Mouse (Mus musculus): ENCODE measurements around the gene Fgfr2. TPM values are rescaled to one million over a fixed set of nuclear protein-coding genes. Genes with fewer than 3 reads are reported as not detected.

Gene Fgfr2
- polyA plus RNA-seq, 1 experiment from 2014 or later = 47.9 TPM

DNA sequence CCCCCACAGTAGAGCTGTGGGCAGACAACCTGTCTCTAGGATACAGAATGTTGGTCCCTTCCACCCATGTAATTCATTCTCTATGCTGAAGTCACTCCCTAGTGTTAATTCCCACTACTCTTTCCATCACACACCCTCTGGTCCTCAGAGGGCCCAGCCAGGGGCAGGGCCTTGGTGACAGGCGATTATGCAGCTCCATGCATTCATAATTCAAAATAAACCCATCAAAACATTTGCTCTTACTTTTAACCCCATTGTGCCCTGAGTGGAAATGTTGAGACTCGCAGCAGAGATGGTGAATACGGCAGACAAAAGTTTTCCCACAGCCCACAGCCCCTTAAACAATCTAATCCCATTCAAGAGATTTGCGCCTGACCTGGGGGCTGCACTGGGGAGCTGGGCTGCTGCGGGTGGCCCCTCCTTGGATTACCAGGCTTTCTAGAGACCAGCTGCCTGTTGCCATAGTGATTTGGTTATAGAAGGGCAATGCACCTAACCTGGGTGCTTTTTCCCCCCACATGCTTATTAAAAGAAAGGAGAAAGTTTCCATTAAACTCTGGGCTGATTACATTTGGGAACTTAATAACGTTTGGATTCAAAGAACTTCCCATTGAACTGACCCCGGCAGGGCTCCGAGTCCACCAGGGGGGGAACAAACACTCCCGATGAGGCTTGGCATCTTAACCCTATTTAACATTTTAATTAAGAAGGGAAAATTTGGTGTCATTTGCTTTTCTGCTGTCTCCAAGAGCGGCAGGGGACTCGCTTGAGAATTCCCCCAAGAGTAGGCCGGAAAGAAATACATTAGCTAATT is 2755.7 kb downstream of the Fgfr2 start:
- H3K27ac ChIP-seq = no peak overlapping the region; the same call in 1 of the 2 replicates
- no peaks in the 10 kb centered on the region for H3K36me3 ChIP-seq (ENCODE audit: poor library complexity, severe bottlenecking)
- H3K4me2 ChIP-seq = no peak overlapping the region
- WGBS = 1% methylated on average over 12 of the region's 12 CpGs
- H3K9me3 ChIP-seq (replicated peaks) = peaks cover 14% of the 10 kb centered on the region
- ATAC-seq = peak; percentile 76; the same call in 1 of the 2 replicates
- no peak overlapping the region for H3K9ac ChIP-seq
- no peak overlapping the region for H3K4me3 ChIP-seq
- H3K27me3 ChIP-seq = peaks cover 54% of the 10 kb centered on the region
- H3K4me1 ChIP-seq = peaks cover 35% of the 10 kb centered on the region

DNA sequence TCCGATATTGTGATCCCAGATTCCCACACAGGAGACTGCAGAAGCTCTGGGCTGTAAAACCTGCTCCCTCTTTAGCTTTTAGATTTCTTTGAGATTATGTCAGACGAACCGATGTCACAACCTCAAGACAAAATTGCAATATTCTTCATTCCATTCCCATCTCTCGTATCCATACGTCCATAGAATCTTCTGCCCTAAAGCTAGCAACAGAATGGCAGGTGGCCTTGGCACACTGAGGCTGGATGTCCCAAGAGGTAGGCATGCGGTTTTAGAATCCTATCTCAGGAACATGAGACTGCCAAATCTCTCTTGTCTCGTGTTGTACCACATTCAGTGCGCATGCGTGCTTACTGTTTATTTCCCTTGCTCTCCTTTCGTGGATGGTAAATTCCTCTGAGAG is 2757.4 kb downstream of the Fgfr2 start:
- Histone ChIP-seq H3K9ac (no peak overlapping the region), H3K27me3 (peaks cover 40% of the 10 kb centered on the region), H3K27ac (no peak overlapping the region), H3K9me3 (replicated peaks) (peaks cover 11% of the 10 kb centered on the region; the same call in 1 of the 2 replicates), H3K4me3 (no peak overlapping the region), H3K36me3 (ENCODE audit: poor library complexity, severe bottlenecking) (no peaks in the 10 kb centered on the region), H3K4me1 (peaks cover 35% of the 10 kb centered on the region), H3K4me2 (no peak overlapping the region)
- no peak for ATAC-seq
- WGBS = 95% methylated on average over 10 of the region's 10 CpGs

DNA sequence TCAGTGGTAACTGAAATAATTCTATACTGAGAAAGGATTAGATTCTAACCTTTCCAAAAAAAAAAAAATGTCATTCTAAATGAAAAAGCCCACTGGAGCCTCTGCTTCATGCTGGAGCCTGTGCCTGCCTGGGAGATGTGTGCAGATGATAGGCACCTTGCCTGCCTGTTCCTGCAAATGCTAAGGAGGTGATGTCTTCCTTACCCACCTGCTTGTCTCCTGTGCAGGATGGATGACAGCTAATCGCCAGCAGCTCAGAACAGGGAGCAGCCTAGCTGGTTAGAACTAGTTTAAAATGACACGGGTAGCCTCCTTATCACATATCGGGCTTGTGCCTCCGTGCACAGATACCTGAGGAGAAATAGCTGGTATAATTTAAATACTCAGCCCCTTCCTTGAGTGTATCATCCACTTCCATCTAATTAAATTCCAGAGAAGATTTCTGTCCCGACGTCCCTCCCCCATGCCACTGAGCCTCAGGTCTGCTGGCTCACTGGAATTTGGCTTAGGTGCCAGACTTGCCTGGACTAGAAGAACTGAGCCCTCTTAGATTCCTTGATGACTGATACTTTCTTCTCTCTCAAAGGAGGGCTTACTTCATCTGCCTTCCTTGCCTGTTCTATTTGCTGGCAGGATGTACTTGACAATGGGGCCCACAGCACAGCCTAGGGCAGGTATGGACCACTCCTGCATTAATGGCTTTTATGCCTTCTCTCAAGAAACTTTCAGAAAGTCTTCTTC is 2782.6 kb downstream of the Fgfr2 start:
- Histone ChIP-seq H3K36me3 (ENCODE audit: poor library complexity, severe bottlenecking) (no peaks in the 10 kb centered on the region), H3K9me3 (replicated peaks) (no peaks in the 10 kb centered on the region), H3K4me2 (no peak overlapping the region), H3K9ac (no peak overlapping the region), H3K27me3 (no peaks in the 10 kb centered on the region), H3K27ac (no peak overlapping the region), H3K4me1 (0 out of 2 replicates have a peak, but pooled peaks cover 2% of the 10 kb centered on the region), H3K4me3 (no peak overlapping the region)
- 71% methylated on average over 6 of the region's 6 CpGs for WGBS
- no peak for ATAC-seq

DNA sequence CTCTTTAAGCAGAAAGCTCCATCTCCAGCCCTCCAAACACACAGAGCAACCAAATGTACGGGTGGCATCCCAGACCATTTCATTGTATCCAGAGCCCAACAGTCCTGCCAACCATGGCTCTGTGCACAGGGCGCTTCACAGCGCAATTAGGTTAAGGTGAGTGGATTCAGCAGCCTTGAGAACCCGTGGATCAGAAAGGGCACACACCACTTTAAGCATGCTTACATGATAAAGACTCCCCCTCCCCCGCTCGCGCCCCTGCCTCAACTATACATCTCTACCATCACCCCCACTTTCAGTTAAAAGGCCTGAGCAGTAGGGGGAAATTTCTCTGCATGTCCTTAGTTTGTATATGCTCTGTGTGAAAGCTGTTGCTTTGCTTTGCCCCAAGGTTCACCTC is 2785.5 kb downstream of the Fgfr2 start:
- Histone ChIP-seq H3K9me3 (replicated peaks) (no peaks in the 10 kb centered on the region), H3K4me3 (no peak overlapping the region), H3K27me3 (no peaks in the 10 kb centered on the region), H3K4me1 (peaks cover 8% of the 10 kb centered on the region; the same call in 1 of the 2 replicates), H3K9ac (no peak overlapping the region), H3K4me2 (no peak overlapping the region), H3K27ac (no peak overlapping the region), H3K36me3 (ENCODE audit: poor library complexity, severe bottlenecking) (no peaks in the 10 kb centered on the region)
- WGBS = 90% methylated on average over 7 of the region's 7 CpGs
- no peak for ATAC-seq

DNA sequence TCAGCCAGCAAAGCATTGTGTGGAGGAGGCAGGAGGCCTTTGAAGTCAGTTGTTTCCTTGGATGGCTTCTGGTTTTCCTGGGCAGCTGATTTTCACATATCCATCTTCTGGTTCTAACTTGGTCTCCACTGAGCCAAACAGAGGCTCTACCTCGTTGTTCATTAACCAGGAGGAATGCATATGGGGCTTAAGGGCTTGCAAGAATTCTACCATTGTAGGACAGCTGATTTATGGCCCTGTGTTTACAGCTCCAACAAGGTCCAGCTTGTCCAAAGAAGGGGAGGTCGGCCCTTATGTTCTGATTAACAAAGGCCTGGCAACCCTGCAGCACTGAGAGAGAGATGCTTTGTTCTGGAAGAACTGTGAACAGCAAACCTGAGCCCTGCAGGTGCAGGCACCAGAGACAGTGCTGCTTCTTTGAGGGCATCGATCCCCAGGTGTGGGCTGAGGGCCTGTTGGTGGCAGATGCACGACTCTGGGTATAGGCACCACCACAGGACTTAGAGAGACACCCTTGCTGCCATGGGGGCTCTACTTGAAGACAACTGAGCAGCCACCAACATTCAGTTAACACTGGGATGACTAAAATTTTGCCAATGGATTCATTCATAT is 2787.6 kb downstream of the Fgfr2 start:
- no peak overlapping the region for H3K4me3 ChIP-seq
- WGBS = 50% methylated on average over 4 of the region's 4 CpGs

DNA sequence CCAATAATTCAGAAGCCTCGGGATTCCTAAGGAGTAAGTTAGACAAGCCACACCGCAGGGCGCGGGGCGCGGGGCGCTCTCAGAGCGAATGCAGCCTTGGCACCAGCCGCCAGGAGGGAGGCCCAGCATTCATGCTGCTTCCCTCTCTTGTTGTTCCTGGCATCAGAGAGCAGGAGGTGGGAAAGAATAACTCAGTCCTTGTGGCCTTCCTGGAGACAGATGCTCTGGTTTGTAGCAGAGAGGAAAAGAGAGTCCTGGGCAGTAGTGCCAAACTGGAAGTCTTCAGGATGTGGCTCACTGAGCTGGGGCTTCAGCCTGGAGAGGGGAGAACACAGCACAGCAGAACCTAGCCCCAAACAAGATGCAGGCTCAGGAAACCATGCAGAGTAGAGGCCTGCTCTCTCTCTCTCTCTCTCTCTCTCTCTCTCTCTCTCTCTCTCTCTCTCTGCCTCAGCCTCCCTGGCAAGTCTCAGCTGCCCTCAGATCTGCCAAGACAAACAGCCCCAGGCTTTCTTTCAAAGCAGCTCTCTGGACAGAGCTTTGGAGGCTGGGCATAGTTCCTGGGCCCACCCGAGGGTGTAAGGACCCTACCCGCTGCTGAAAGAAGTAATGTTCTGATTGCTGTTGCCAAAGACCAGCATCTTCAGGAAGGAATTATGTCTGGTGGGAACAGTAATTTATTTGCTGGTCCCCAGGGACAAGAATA is 2790.5 kb downstream of the Fgfr2 start:
- H3K27me3 ChIP-seq = peaks cover 11% of the 10 kb centered on the region
- peak overlapping the region; percentile 19; the same call in 1 of the 2 replicates for H3K27ac ChIP-seq
- 63% methylated on average over 11 of the region's 11 CpGs for WGBS
- H3K4me1 ChIP-seq = peaks cover 25% of the 10 kb centered on the region
- no peaks in the 10 kb centered on the region for H3K9me3 ChIP-seq (replicated peaks)
- no peak overlapping the region for H3K4me2 ChIP-seq
- H3K4me3 ChIP-seq = no peak overlapping the region
- no peak overlapping the region for H3K9ac ChIP-seq
- H3K36me3 ChIP-seq (ENCODE audit: poor library complexity, severe bottlenecking) = no peaks in the 10 kb centered on the region
- ATAC-seq = peak; percentile 10; the same call in 1 of the 2 replicates

More for the DNA sequence above, 2787.6 kb downstream of the Fgfr2 start:
- peaks cover 14% of the 10 kb centered on the region; the same call in 1 of the 2 replicates for H3K4me1 ChIP-seq
- no peak for ATAC-seq
- H3K36me3 ChIP-seq (ENCODE audit: poor library complexity, severe bottlenecking) = no peaks in the 10 kb centered on the region
- H3K4me2 ChIP-seq = no peak overlapping the region
- H3K27ac ChIP-seq = no peak overlapping the region
- no peaks in the 10 kb centered on the region for H3K27me3 ChIP-seq
- H3K9me3 ChIP-seq (replicated peaks) = no peaks in the 10 kb centered on the region
- H3K9ac ChIP-seq = no peak overlapping the region

DNA sequence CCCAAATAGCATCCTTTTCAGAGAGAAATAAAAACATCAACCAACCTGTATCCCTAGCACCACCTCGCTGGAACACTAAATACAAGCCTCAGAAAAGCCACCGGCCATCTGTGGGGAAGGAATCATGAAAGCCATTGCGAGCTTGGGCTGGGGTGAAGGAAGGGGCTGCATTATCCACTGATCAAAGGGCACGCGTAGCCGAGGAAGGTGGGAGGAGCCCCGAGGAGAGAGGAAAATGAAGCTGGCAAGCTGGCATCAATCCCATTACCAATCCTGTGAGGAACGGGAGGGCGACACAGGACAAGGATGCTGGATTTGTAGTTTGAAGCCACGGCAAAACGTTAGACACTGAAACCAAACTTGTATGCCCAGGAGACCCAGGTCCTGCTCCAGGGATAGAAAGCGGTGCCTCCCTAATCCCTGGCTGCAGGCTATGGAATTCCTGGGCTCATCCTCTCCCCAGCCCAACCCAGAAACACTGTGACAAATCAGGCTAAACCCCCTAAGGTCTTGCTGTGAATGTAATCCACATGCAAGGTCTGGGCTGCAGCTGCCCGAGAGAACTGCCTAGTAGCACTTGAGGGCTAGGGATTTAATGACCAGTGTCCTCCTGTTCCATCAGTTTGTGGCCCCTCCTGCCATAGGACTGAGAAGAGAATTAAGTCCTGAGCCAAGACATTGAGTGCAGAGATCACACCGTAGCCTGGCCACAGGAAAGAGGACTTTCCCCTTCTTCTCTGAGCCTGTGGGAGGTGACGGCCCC is 2795.4 kb downstream of the Fgfr2 start:
- no peak for ATAC-seq
- 4% methylated on average over 15 of the region's 15 CpGs for WGBS
- Histone ChIP-seq H3K4me1 (peaks cover 25% of the 10 kb centered on the region), H3K4me2 (peak overlapping the region; percentile 51), H3K9me3 (replicated peaks) (no peaks in the 10 kb centered on the region), H3K9ac (peak overlapping the region; percentile 46), H3K27me3 (peaks cover 26% of the 10 kb centered on the region), H3K4me3 (no peak overlapping the region), H3K36me3 (ENCODE audit: poor library complexity, severe bottlenecking) (no peaks in the 10 kb centered on the region), H3K27ac (no peak overlapping the region)

DNA sequence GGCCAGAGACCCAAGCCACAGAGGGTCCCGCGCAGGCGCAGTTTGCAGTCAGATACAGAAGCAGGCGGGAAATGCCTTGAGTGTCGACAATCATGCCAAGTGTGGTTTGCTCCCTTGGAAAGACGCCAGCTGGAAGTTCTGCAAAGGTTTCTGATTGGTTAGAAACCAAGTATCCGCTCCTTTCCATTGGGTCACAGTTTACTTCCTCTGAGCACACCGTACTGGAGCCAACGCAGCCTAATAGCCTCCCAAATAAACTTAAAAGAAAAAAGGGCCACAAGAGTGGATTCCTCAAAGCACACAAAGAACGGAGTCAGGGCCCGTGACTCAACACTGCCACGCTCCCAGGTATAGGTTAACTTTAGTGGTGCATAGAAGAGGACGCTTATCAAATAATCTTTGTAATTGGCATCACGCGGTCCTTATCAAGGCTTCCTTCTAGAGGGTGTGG is 2797.1 kb downstream of the Fgfr2 start:
- 68% methylated on average over 15 of the region's 15 CpGs for WGBS
- Histone ChIP-seq H3K4me1 (peaks cover 17% of the 10 kb centered on the region), H3K9me3 (replicated peaks) (no peaks in the 10 kb centered on the region), H3K9ac (no peak overlapping the region), H3K4me2 (no peak overlapping the region), H3K27me3 (peaks cover 26% of the 10 kb centered on the region), H3K36me3 (ENCODE audit: poor library complexity, severe bottlenecking) (no peaks in the 10 kb centered on the region), H3K27ac (no peak overlapping the region), H3K4me3 (no peak overlapping the region)
- ATAC-seq = peak; percentile 30

DNA sequence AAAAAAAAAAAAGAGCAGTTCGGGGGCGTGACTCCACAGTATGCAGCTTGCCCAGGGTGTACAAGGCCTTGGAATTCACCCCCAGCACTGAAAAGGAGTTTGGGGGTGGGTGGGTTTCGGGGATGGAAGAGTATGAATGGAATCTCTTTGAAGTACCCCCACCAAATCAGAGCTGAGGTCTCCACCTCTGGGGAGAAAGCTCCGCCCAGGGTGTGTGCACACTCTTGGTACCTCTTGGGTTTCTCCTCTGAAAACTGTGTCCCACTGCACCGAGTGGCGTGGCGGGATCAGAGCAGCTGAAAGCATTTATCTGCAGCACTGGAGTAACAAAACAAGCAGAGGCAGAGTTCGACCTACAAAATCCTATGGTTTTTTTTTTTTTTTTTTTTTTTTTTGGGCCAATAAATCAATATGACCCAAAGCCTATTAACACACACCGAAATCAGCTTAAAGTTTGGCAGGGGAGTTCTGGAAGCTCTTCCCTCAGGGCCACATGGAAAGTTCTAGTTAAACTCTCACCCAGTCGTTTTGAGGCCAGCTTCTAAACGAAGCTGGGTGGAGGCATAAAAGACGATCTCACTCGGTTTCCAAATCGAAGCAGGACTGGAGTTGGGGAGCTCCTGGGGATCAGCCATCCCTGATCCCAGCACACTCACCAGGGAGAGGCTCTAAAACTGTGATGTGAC is 2798.3 kb downstream of the Fgfr2 start:
- Histone ChIP-seq H3K4me1 (peaks cover 24% of the 10 kb centered on the region), H3K4me3 (no peak overlapping the region), H3K9me3 (replicated peaks) (no peaks in the 10 kb centered on the region), H3K4me2 (no peak overlapping the region), H3K9ac (no peak overlapping the region), H3K27me3 (peaks cover 26% of the 10 kb centered on the region), H3K36me3 (ENCODE audit: poor library complexity, severe bottlenecking) (no peaks in the 10 kb centered on the region), H3K27ac (no peak overlapping the region)
- 73% methylated on average over 13 of the region's 14 CpGs for WGBS
- no peak for ATAC-seq

DNA sequence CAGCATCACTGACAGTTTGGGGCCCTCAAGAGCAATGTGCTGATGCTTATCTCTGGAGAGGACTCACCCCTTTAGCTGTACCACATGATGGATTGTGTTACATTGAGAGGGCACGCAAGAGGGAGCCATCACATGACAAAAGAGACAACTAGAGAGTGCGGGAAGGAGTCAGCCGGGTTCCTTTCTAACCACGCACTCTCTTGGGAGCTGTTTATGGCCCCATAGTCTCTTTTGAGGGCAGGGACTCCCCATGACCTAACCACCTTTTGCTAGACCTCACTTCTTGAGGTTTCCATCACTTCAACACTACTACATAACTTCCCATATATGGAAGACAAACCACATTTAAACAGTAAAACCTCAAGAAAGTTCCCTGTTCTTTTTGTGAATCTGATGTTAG is 2799.4 kb downstream of the Fgfr2 start:
- peaks cover 22% of the 10 kb centered on the region for H3K27me3 ChIP-seq
- no peak for ATAC-seq
- WGBS = 90% methylated on average over 4 of the region's 4 CpGs

More for the DNA sequence above, 2799.4 kb downstream of the Fgfr2 start:
- no peak overlapping the region for H3K4me2 ChIP-seq
- no peak overlapping the region for H3K9ac ChIP-seq
- H3K4me1 ChIP-seq = peaks cover 31% of the 10 kb centered on the region
- no peak overlapping the region for H3K4me3 ChIP-seq
- H3K27ac ChIP-seq = no peak overlapping the region
- H3K36me3 ChIP-seq (ENCODE audit: poor library complexity, severe bottlenecking) = no peaks in the 10 kb centered on the region
- no peaks in the 10 kb centered on the region for H3K9me3 ChIP-seq (replicated peaks)

All from forebrain, embryonic 13.5 days (tissue).